Mouse (Mus musculus) regulatory T cell (primary cell): ENCODE results near the gene Wfikkn1.
"Not testable (repeated sequence)": the region's sequence is repeated elsewhere in the genome, so short reads cannot be mapped to it uniquely, and the experiment has no call there.

Experiments used
- in situ Hi-C: fragments of 300-600 bp; cut with MboI, MseI; formaldehyde crosslinking; loops from one replicate; pipeline ENCODE4 v1.15.1; 2025; ENCODE audit warnings: high pct_unique_total_duplicates

Wfikkn1 gene

GRCm38 (mm10) chr17:25885636-25886035 lies 5.0 kb upstream of the Wfikkn1 start:
- in situ Hi-C loops, result loop anchor here (5.0 kb wide), 1 partner anchor 107 kb away; no protein-coding TSS in a partner anchor

- in situ Hi-C loops, result no loop called here
Measured at GRCm38 (mm10) chr17:25883824-25884223, 3.2 kb upstream of the Wfikkn1 start.

- in situ Hi-C loops, result no loop called here
Measured at GRCm38 (mm10) chr17:25883268-25883667, 2.6 kb upstream of the Wfikkn1 start.

GRCm38 (mm10) chr17:25882306-25882705 lies 1.6 kb upstream of the Wfikkn1 start:
- in situ Hi-C loops, result no loop called here

GRCm38 (mm10) chr17:25881691-25882090 lies 1.0 kb upstream of the Wfikkn1 start:
- in situ Hi-C loops, result no loop called here

- in situ Hi-C loops, result no loop called here
Measured at GRCm38 (mm10) chr17:25880913-25881641, 419 bp upstream of the Wfikkn1 start.

GRCm38 (mm10) chr17:25879750-25880149 lies 908 bp downstream of the Wfikkn1 start:
- in situ Hi-C loops, result no loop called here

- in situ Hi-C loops, result no loop called here
Measured at GRCm38 (mm10) chr17:25879261-25879660, 1.4 kb downstream of the Wfikkn1 start.

GRCm38 (mm10) chr17:25878611-25879180 lies 2.0 kb downstream of the Wfikkn1 start:
- in situ Hi-C loops, result no loop called here

- in situ Hi-C loops, result no loop called here
Measured at GRCm38 (mm10) chr17:25877741-25878610, 2.7 kb downstream of the Wfikkn1 start.

- in situ Hi-C loops, result no loop called here
Measured at GRCm38 (mm10) chr17:25877025-25877424, 3.6 kb downstream of the Wfikkn1 start.

- in situ Hi-C loops, result no loop called here
Measured at GRCm38 (mm10) chr17:25876347-25876915, 4.2 kb downstream of the Wfikkn1 start.

GRCm38 (mm10) chr17:25875171-25876136 lies 5.2 kb downstream of the Wfikkn1 start:
- in situ Hi-C loops, result no loop called here

GRCm38 (mm10) chr17:25874721-25875170 lies 5.9 kb downstream of the Wfikkn1 start, which contains the start of gene Mettl26:
Gene Mettl26, plus strand, starts transcription at chr17:25875074.
- in situ Hi-C loops, result no loop called here

- in situ Hi-C loops, result no loop called here
Measured at GRCm38 (mm10) chr17:25874148-25874720, 6.4 kb downstream of the Wfikkn1 start.

- in situ Hi-C loops, result no loop called here
Measured at GRCm38 (mm10) chr17:25873405-25874147, 7.1 kb downstream of the Wfikkn1 start.

GRCm38 (mm10) chr17:25872676-25873075 lies 8.0 kb downstream of the Wfikkn1 start:
- in situ Hi-C loops, result no loop called here

- in situ Hi-C loops, result not testable (repeated sequence)
Measured at GRCm38 (mm10) chr17:25871566-25871965, 9.1 kb downstream of the Wfikkn1 start.

GRCm38 (mm10) chr17:25869954-25870353 lies 10.7 kb downstream of the Wfikkn1 start:
- in situ Hi-C loops, result no loop called here

GRCm38 (mm10) chr17:25869498-25869897 lies 11.2 kb downstream of the Wfikkn1 start:
- in situ Hi-C loops, result no loop called here
